Mouse (Mus musculus) c-Kit-positive CD71-positive TER-119-negative erythroid progenitor cells, embryonic 14.5 days (primary cell): ENCODE measurements around the gene Cpb2.

ENCODE experiments used
- DNase-seq: peaks from one replicate; pipeline ENCODE4 v3.0.0-alpha.2; 2013; ENCODE audit warnings: low read depth

Cpb2 gene

DNA sequence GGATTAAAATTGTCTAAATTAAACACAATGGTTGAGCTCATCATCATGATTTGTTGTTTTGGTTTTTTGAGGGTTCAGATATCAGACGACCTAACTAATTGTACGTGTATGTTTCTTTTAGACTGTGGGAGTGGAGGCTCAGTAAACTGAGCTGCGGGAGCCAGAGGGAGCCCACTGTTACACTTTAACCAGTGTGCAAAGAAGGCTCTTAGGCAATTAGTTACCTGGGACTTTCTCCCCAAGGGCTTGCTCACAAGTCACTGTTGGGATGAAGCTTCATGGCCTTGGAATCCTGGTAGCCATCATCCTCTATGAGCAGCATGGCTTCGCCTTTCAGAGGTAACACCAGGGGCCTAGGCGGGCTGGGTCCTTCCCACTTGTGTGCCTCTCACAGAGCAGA is at the start of gene Cpb2:
Cpb2 (plus strand) TSS at position 201 of the 400 bp plus-strand sequence.
- no peak for DNase-seq

DNA sequence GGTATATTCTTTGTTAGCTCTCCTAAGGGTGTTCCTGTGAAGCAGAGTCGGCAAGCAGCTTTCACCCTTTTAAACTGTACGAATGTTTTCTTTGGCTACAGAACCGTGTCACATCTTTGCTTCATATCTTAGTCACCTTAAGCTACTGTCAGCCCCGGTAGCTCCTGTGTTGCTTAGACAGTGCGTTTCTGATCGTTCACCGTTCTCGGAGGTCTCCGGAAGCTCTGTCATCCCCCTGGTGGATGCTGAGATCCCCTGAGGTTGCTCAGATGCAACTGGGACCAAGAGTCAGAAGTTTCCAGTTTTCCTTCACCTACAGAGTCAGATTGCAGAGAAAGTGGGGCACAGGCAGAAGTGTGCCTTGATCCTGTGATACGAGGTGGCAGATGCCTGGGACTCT is 49.7 kb upstream of the Cpb2 start:
- DNase-seq, result no peak

DNA sequence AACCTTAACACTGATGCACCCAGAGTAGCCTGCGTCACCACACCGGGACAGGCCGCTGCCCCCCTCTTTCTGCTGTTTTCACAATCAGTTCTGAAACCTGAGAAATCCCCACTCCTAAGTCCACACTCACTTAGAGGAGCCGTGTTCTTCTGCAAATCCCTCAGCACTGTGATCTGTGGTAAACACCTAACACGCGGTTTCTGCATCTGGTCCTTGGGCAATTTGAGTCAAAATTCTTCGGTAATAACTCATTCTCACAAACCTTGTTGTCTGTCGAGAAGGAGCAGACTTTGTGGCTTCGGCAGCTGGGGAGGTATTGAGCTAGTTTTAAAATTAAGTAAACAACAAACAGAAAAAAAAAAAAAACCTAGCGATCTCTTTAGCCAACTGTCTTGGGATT is 49.2 kb upstream of the Cpb2 start:
- no peak for DNase-seq

DNA sequence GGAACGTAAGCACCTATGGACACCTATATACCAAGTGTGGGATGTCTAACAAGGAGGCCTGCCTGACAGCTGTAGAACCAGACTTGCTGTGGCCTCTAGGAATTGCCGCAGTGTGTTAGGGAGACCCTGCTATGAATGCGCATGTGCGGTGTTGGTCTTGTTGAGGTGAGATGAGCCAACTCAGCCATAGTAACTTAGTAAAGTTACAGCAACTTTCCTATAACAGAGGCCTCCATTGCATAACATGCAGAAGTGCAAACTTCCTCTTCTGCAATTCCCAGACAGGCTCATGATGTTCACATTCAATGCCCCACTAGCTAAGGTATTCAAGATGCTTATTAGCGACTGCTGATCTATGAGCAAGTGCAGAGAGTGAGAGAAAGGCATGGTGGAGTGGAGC is 46.6 kb upstream of the Cpb2 start:
- no peak for DNase-seq

DNA sequence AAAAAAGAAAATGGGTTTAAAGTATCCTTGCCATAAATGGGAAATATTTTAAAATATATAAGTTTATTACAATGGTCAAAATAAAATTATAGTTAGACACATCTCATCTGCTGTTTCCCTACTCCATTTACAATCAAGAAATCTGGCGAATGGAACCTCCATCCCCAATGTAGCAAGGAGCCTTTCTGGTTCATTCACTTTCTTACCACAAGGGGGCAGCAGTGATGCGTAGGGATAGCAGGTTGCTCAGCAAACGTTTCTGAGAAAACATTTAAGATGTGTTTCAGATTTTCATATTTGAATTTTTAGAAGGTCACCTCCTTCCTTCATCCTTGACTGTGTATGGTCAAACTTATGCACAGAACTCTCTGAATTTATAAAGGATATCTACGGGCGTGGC is 45.1 kb upstream of the Cpb2 start:
- peak; percentile 69 for DNase-seq

DNA sequence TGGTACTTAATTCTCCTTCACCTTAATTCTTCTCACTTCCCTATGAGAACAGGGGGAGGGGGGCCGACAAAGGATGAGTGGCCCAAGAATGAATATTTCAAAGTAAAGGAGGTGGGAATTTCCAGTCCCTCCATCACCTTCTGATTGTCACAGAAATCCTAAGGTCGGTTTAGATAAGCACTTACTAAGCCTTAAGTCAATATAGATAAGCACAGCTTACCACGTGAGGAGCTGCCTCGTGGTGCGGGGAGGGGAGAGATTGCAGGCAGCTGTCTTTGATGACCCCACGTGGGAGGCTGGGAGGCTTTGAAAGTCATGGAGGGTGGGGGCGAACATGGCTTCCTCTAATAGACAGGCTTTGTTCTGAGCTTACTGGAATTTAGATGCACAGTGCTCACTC is 44.4 kb upstream of the Cpb2 start:
- DNase-seq, result no peak

DNA sequence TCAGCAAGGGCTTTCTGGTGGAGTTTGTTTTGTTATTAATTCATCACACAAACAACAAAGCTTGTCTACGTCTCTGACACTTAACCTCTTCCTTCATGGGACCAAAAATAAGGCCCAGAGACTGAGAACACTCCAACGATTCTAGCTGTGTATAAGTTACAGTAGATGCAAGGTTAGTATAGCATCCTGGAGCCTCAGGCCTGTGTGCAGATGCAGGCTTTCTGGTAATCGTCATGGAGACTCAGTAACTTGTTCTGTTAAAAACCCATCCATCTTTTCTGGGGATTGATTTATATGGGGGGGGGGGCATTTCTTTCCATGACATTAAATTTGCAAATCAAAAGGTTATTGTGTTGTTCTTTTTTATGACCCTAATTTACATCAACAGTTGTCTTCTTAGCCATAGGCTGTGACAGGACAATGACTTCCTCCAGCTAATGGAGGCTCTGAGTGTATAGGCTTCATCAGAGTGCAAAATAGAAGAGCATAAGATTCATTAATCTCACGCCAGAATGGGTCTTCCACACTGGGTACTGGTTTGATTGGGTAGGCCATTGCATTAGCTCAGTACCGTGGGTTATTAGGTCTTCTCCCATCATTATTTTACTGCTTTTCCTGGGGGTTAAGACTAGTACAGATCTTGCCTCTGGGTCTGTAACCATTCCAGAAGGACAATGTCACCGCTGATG is 36.6 kb upstream of the Cpb2 start:
- no peak for DNase-seq

DNA sequence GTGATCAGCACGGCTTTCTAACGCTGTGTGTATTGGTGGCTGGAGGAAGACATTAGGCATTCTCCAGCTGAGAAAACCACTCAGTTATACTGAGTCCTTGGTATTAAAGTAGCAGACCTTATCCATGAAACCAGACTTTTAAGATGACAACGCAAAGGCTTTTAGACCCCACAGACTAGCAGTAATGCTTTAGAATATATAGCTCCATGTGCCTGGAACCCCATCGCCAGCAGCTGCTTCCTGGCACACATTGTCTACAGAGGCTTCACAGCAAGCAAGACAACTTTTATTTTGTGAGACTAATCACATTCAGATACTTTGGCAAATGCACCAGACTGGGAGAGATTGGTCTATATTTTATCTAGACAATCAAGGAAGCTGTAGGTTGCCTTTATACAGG is 35.8 kb upstream of the Cpb2 start:
- no peak for DNase-seq

DNA sequence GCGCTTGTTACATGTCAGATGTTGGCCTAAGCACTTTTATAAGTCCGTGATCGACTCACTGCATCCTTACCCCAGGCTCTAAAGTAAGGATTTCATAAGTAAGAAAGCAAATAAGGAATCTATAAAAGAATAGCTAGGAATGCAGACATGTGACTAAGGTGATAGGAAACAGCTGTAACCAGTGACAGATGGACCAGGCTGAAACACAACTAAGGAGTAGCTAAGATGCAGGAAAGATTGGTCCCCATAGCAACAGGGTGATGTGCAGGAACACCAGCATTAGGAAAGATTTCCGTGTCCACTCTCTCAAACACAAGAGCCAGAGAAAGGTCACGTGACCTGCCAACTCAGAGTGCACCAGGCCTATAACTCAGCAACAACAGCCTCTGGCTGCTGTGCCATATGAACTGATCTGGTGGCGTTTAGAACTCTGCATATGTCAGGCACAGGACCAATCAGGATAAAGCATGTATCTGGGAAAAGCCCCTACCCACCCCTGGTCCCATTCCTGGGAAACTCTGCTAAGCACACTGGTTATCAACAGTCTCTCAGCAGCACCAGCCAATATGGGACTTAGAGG is 33.4 kb upstream of the Cpb2 start:
- DNase-seq, result no peak

DNA sequence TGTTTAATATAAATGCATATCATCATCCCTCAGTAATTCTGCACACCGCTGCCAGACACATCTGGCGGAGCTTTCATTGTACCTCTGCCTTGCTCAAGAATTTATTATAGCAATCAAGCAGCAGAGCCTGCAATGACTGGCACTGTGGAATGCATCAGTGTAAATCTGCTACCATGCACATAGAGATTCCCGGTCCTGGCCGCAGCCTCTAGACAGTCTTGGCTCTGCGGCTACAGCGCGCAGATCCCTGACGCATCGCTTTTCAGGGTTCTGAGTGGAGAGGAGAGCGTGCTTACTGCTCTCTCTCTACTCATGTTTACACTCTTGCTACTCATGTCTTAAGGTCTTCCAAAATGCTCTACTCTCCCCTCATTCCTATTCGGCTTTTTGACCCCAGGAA is 28.3 kb upstream of the Cpb2 start:
- no peak for DNase-seq

DNA sequence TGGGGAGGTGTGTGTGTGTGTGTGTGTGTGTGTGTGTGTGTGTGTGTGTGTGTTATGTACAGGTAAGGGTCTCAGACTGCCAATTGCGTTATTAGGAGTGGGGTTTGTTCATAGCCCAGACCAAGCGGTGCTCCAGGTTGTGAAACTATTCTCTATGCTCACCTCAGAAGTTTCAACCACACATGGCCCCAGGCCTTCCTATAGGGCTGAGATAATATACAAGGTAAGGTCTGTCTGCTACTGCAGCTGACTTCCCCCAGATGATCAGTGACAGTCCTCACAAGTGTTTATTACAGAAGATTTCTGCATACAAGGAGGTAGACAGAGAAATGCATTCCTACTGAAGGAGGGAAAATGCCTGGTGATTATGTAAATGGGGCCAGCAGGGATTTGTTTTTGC is 23.2 kb upstream of the Cpb2 start:
- DNase-seq, result no peak

DNA sequence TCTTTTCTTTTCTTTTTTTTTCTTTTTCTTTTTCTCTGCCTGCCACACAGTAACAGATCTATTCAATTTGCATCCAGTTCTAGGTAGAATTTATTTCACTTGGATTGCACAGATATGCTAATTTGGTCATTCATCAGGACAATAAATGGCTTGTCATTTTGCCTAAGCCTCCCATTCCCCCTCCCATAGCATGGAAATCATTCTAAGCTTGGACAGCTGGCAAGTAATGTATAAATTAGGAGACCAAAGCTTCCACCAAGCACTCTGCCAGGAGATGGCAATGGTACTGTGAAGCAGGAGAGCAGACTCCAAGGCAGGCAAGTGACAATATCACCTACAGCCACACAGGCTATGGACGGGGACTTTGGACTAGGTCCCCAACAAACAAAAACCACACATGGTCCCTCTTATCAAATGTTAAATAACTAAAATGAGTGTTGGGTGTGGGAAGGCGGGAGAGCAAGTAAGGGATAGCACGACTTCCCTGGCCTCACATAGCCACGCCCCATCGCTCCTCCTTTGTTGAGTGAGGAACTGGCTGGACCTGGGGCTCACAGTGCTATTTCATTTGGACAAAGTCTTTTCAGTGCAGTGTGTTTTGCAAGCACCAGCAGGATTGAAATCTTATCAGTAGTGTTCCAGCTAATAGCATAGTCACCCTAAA is 22.7 kb upstream of the Cpb2 start:
- DNase-seq, result no peak

DNA sequence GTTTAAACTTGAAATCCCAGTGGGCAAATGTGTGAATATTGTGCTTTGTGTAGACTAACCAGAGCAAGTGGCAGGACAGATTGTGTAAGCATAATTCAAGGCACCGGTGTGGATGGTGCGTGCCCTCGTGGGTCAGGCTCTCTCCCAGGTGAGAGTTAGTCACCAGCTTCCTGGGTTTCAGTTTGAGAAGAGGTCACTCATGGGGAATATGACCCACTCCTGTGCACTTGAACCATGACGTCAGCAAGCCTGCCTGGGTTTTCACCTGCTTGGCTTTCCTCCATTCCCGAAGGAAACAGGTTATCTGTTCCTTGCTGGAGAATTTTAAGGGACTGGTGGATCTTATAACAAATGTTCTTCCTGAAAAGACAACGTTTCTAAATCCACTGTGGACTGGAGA is 19.7 kb upstream of the Cpb2 start:
- DNase-seq, result no peak

DNA sequence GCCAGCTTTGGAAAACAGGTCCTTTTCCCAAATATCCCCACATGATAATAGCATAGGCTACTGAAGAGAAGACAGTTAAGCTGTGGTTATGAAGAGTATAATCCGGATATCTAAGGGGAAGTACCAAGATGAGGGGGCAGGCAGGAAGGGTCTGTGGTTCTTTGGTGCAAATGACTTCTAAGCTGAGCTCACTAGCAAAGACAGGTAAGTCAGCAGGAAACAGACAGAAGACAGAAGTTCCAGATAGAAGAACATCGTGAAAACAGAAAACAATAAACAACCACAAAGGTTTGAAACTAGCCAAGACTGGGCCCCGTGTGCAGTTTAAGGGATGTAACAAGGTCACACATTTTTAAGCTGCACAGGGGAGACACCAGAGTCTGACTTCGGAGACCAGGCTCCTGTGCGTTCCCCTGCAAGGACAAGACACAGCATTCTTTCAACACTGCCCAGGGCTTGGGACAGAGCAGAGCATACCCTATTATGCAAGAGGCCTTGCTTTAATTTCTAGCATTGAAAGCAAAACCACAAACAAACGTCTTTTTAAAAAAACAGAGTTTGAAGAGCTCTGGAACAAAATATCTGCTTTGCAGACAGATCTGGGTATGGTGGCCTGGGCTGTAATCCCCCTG is 14.5 kb upstream of the Cpb2 start:
- DNase-seq, result no peak

DNA sequence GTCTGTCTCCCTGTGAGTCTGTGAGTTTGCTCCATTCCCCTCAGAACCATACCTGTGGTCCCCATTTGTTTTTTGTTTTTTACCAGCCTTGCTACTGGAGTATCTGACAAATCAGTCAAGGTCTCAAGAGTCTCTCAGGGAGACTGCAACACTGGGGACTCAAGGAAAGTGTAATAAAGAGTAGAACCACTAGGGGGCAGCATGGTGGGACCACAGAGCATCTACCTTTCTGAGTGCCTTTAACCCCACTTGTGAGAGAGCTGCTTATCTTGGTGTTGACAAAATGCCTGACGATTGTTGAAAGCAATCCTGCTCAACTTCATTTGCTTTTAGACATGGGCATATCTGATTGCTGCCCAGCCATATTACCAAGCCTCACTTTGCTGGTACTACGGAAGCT is 12.3 kb upstream of the Cpb2 start:
- peak; percentile 54 for DNase-seq

DNA sequence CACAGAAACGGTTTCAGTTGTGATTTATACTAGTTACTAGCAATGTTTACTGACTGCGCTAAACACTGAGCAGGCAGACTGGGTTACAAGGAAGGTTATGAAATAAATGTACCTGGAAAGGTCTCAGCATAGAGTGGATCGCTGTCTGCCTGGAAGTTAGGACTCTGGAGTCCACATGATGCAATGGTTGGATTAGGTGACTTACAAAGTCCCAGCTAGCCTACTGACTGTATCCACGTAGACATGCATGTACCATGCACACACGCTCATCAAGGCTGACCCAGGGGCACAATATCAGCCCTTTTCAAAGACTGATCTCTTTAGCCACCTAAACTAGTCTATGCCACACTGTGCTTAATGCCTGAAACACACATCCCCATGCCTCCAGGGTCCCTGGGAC is 9.0 kb upstream of the Cpb2 start:
- no peak for DNase-seq

DNA sequence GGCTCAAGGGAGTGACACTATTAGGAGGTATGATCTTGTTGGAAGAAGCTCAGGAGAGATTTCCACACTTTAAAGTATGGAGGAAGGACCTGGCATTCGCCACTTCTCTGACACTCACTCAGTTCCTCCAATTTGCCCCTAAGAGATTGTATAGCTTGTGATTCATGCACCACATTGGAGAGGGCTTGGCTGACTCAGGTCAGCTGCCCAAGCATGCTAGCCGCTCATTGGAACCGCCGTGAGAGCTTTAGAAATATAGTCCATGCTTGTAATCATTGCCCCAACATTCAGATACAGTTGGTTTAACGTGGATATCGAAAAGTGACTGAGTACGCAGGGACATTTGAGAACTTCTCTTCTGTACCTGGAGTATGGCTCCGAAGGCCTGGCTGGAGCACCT is 6.5 kb upstream of the Cpb2 start:
- DNase-seq, result no peak

DNA sequence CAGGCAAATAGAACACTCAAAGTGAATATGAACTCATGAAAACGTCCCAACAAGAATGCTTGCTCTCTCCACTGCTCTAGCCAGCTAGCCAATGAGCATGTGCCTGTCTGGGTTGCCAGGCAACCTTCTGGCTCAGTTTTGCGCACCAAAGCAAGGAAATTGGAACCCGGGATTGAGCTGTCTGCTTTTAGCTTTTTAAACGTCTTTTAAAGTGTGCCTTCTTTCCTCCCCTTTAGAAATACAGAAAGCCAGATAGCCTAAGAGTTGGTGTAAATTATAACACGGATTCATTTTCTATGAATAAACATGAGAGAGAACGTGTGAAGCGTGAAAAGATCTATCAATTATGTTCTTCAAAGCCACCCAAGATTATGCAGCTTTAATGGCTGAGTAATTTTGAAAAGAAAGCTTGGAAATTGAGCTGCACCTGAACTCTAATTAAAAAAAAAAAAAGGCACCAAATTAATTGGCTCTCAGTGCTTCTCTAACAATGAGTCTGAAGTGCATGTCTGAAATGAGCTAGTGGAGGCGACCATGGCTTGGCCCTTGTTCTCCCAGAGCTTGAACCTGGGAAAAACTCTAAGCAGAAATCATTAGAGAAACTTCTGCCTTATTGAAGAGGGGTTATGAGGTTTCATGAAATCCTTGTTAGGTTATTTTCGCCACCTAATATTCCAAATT is 6.0 kb upstream of the Cpb2 start:
- no peak for DNase-seq

DNA sequence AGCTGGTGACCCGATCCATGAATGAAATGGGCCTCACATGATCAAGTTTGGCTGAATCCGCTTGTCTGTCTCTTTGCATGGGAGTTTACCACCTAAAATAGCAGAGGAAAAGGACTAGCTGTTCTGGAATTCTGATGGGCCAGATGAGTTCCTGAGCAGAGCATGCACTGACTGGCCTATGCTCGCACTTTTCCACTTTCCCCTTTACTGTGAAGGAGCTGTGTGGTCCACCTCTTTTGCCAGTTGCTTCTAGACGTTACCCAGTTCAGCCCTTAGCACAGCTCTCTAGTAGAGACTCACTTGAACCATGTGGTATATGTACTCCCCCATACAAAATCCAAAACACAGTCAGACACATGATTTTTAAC is 5.5 kb upstream of the Cpb2 start:
- DNase-seq, result no peak

DNA sequence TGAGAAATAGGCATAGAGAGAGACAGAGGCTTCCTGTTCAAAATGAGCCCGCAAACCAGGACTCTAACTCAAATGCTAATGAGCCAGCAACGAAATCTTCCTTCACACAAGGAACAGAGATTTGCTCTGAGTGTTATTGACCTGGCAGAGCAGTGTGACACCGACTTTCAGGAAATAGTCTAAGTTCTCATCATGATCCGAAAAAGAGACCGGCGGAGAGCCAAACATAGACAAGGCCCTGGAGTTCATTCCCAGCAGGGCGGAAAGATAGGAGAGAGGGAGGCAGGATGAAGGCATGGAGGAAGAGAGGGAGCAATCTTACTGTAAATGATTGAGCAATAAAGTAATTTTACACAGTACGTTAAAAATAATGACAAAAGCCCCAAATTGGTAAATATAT is 5.0 kb upstream of the Cpb2 start:
- DNase-seq, result no peak

DNA sequence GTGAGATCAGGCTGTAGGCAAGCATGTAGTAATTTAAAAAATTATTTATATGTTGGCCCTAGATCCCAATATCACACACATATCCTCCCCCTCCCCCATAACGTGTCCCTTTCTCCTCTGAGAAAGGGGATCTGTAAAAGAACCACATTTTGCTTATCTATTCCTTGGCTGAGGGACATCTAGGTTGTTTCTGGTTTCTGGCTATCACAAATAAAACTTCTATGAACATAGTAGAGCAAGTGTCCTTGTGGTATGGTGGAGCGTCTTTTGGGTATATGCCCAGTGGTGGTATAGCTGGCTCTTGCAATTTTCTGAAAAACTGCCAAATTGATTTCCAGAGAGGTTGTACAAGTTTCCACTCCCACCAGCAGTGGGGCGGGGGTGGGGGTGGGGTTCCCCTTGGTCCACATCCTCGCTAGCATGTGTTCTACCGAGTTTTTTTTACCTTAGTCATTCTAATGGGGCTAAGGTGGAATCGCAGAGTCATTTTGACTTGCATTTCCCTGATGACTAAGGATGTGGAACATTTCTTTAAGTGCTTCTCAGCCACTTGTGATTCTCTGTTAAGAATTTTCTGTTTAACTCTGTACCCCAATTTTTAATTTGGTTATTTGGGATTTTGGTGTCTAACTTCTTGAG is 3.9 kb upstream of the Cpb2 start:
- no peak for DNase-seq
